Mouse (Mus musculus) layer of hippocampus, postnatal 25 days (tissue): ENCODE measurements around the gene Klc2. TPM values are rescaled to one million over a fixed set of nuclear protein-coding genes. Genes with fewer than 3 reads are reported as not detected.

Experiments
- total RNA-seq, 2 experiments: library from RNA; stranded (reverse); gene quantifications; 2 replicates each; pipeline ENCODE4 v1.2.3; 2021

The Klc2 gene
- total RNA-seq, 2 experiments from 2014 or later: 214 to 222 TPM

Other genes with a start within 250 kb of the Klc2 start
- gene Actn3, start 240.7 kb downstream of the Klc2 start, total RNA-seq: under 1 TPM; 0.84 to 0.89 TPM
- 10 to 100 TPM; 24.9 to 25.5 TPM for gene Zdhhc24, start 239.9 kb downstream of the Klc2 start, total RNA-seq
- gene Bbs1, start 211.9 kb downstream of the Klc2 start, total RNA-seq: 10 to 100 TPM; 37.4 to 41.9 TPM
- 10 to 100 TPM; 41.0 to 43.5 TPM for gene Dpp3, start 190.3 kb downstream of the Klc2 start, total RNA-seq
- 10 to 100 TPM; 20.2 to 20.9 TPM for gene Peli3, start 175.4 kb downstream of the Klc2 start, total RNA-seq
- gene Mrpl11, start 156.4 kb downstream of the Klc2 start, total RNA-seq: 10 to 100 TPM; 60.5 to 71.1 TPM
- gene Npas4, start 128.2 kb downstream of the Klc2 start, total RNA-seq: 1 to 10 TPM; 5.7 to 6.6 TPM
- gene Slc29a2, start 94.7 kb downstream of the Klc2 start, total RNA-seq: 10 to 100 TPM; 14.2 to 17.6 TPM
- 100 to 1,000 TPM; 131 to 132 TPM for gene B4gat1, start 79.7 kb downstream of the Klc2 start, total RNA-seq
- 1 to 10 TPM; 5.0 to 5.3 TPM for gene AC124502.3, start 79.7 kb downstream of the Klc2 start, total RNA-seq
- gene Brms1, start 77.2 kb downstream of the Klc2 start, total RNA-seq: 10 to 100 TPM; 19.2 to 21.4 TPM
- gene Rin1, start 68.1 kb downstream of the Klc2 start, total RNA-seq: 100 to 1,000 TPM; 109 to 114 TPM
- 1 to 10 TPM; 4.3 to 5.1 TPM for gene Cd248, start 50.5 kb downstream of the Klc2 start, total RNA-seq
- 100 to 1,000 TPM; 131 to 138 TPM for gene Tmem151a, start 33.0 kb downstream of the Klc2 start, total RNA-seq
- 10 to 100 TPM; 24.5 to 24.7 TPM for gene Yif1a, start 30.0 kb downstream of the Klc2 start, total RNA-seq
- 100 to 1,000 TPM; 754 to 774 TPM for gene Cnih2, start 20.0 kb downstream of the Klc2 start, total RNA-seq
- 100 to 1,000 TPM; 173 TPM for gene Rab1b, start 11.5 kb downstream of the Klc2 start, total RNA-seq
- gene Pacs1, start 154.6 kb upstream of the Klc2 start, total RNA-seq: 10 to 100 TPM; 54.2 to 57.6 TPM
- gene Sf3b2, start 176.9 kb upstream of the Klc2 start, total RNA-seq: 100 to 1,000 TPM; 201 to 202 TPM
- gene Gal3st3, start 179.8 kb upstream of the Klc2 start, total RNA-seq: 100 to 1,000 TPM; 114 to 129 TPM
- gene Catsper1, start 217.2 kb upstream of the Klc2 start, total RNA-seq: not detected
- 1 to 10 TPM; 6.1 to 6.7 TPM for gene Cst6, start 231.0 kb upstream of the Klc2 start, total RNA-seq
- gene Eif1ad, start 248.2 kb upstream of the Klc2 start, total RNA-seq: 10 to 100 TPM; 19.5 to 23.7 TPM
- gene Banf1, start 248.6 kb upstream of the Klc2 start, total RNA-seq: 10 to 100 TPM; 85.3 to 93.2 TPM